9 mouse cellular contexts compared by ENCODE assay signal in genomic region chr13:49058528-49058927, GRCm38 (mm10).
DNase-seq lines count a peak whose midpoint lies in the region; ATAC-seq and TF ChIP-seq lines count a peak whose summit lies in the region.
"Had no signal": no experiment of that assay in that cellular context is flagged by ENCODE, and none has a peak within 500 bp of the region (broad histone marks: within the 10 kb centered on the region; RNA-seq: fewer than 3 reads in every experiment).

No protein-coding gene starts in this region.

- no peak overlapping the region for H3K4me2 ChIP-seq in intestine, embryonic 16.5 days (ENCODE audit: low read depth, low read length)
- no peak overlapping the region for H3K4me2 ChIP-seq in intestine, embryonic 15.5 days (replicated peaks)
- H3K4me2 ChIP-seq in kidney, postnatal 0 days (ENCODE audit: low read length) = no peak overlapping the region
- H3K4me2 ChIP-seq in stomach, embryonic 16.5 days (ENCODE audit: low read depth, low read length) = no peak overlapping the region
- H3K4me2 ChIP-seq: stomach, embryonic 15.5 days had no signal

- no peaks in the 10 kb centered on the region for H3K36me3 ChIP-seq in intestine, embryonic 16.5 days (ENCODE audit: control insufficient read depth, insufficient read depth, low read length)
- H3K36me3 ChIP-seq in intestine, embryonic 15.5 days = no peaks in the 10 kb centered on the region
- H3K36me3 ChIP-seq in kidney, postnatal 0 days (ENCODE audit: insufficient read depth, low read length) = no peaks in the 10 kb centered on the region
- no peaks in the 10 kb centered on the region for H3K36me3 ChIP-seq in stomach, embryonic 16.5 days (ENCODE audit: control insufficient read depth, insufficient read depth, low read length)
- H3K36me3 ChIP-seq: stomach, embryonic 15.5 days had no signal

- TF ChIP-seq POLR2A in cerebellum, adult 2 months (IDR thresholded peaks at IDR 0.05; ENCODE audit: borderline replicate concordance, insufficient read depth, low read length) = no peak

- no peak overlapping the region for H3K27ac ChIP-seq in intestine, embryonic 16.5 days (ENCODE audit: low read length)
- H3K27ac ChIP-seq in intestine, embryonic 15.5 days = no peak overlapping the region
- no peak overlapping the region for H3K27ac ChIP-seq in cerebellum, adult 2 months (ENCODE audit: insufficient read depth, low read length)
- H3K27ac ChIP-seq in kidney, postnatal 0 days = no peak overlapping the region
- no peak overlapping the region for H3K27ac ChIP-seq in stomach, embryonic 16.5 days (ENCODE audit: low read length)
- H3K27ac ChIP-seq: stomach, embryonic 15.5 days had no signal

- H3K9ac ChIP-seq in intestine, embryonic 16.5 days (ENCODE audit: low read depth, low read length) = no peak overlapping the region
- no peak overlapping the region for H3K9ac ChIP-seq in intestine, embryonic 15.5 days
- no peak overlapping the region for H3K9ac ChIP-seq in kidney, postnatal 0 days (ENCODE audit: low read depth, low read length)
- H3K9ac ChIP-seq in stomach, embryonic 16.5 days (ENCODE audit: low read length) = no peak overlapping the region
- H3K9ac ChIP-seq: stomach, embryonic 15.5 days had no signal

- peak; percentile 42; the same call in 1 of the 2 replicates for ATAC-seq in intestine, embryonic 16.5 days
- ATAC-seq in intestine, embryonic 15.5 days = no peak; the same call in 1 of the 2 replicates
- no peak for ATAC-seq in kidney, postnatal 0 days (replicated peaks; ENCODE audit: low FRiP score, low read depth)
- peak; percentile 50; the same call in 1 of the 2 replicates for ATAC-seq in stomach, embryonic 16.5 days (ENCODE audit: insufficient read depth, low FRiP score)

- H3K4me3 ChIP-seq in intestine, embryonic 16.5 days (ENCODE audit: low read length) = no peak overlapping the region
- H3K4me3 ChIP-seq in intestine, embryonic 15.5 days (replicated peaks) = no peak overlapping the region
- H3K4me3 ChIP-seq in cerebellum, adult 2 months (replicated peaks; ENCODE audit: insufficient read depth, low read depth, low read length) = no peak overlapping the region
- no peak overlapping the region for H3K4me3 ChIP-seq in kidney, postnatal 0 days (replicated peaks; ENCODE audit: low read depth, low read length)
- H3K4me3 ChIP-seq in stomach, embryonic 16.5 days (replicated peaks; ENCODE audit: low read length) = no peak overlapping the region
- H3K4me3 ChIP-seq: stomach, embryonic 15.5 days had no signal

- H3K4me1 ChIP-seq in intestine, embryonic 16.5 days (ENCODE audit: control insufficient read depth, insufficient read depth, low read length) = no peaks in the 10 kb centered on the region
- no peaks in the 10 kb centered on the region for H3K4me1 ChIP-seq in intestine, embryonic 15.5 days (replicated peaks)
- H3K4me1 ChIP-seq in cerebellum, adult 2 months (ENCODE audit: control insufficient read depth, insufficient read depth, low read length) = no peaks in the 10 kb centered on the region
- no peaks in the 10 kb centered on the region for H3K4me1 ChIP-seq in kidney, postnatal 0 days (replicated peaks; ENCODE audit: insufficient read depth, low read length)
- no peaks in the 10 kb centered on the region for H3K4me1 ChIP-seq in stomach, embryonic 16.5 days (ENCODE audit: control insufficient read depth, insufficient read depth, low read length)
- H3K4me1 ChIP-seq: stomach, embryonic 15.5 days had no signal

- H3K27me3 ChIP-seq in intestine, embryonic 16.5 days (replicated peaks; ENCODE audit: control insufficient read depth, insufficient read depth, low read length) = no peaks in the 10 kb centered on the region
- H3K27me3 ChIP-seq in intestine, embryonic 15.5 days (replicated peaks) = no peaks in the 10 kb centered on the region
- no peaks in the 10 kb centered on the region for H3K27me3 ChIP-seq in cerebellum, adult 2 months (ENCODE audit: control insufficient read depth, insufficient read depth, low read length)
- H3K27me3 ChIP-seq in kidney, postnatal 0 days (ENCODE audit: insufficient read depth, low read length) = no peaks in the 10 kb centered on the region
- no peaks in the 10 kb centered on the region for H3K27me3 ChIP-seq in stomach, embryonic 16.5 days (ENCODE audit: control insufficient read depth, insufficient read depth, low read length)
- H3K27me3 ChIP-seq: stomach, embryonic 15.5 days had no signal

- WGBS in intestine, embryonic 16.5 days = 85% methylated on average over 4 of the region's 4 CpGs
- 85% methylated on average over 4 of the region's 4 CpGs for WGBS in intestine, embryonic 15.5 days
- WGBS in cerebellum, adult 2 months = 82% methylated on average over 4 of the region's 4 CpGs
- 89% methylated on average over 4 of the region's 4 CpGs for WGBS in kidney, postnatal 0 days
- 77% methylated on average over 4 of the region's 4 CpGs for WGBS in stomach, embryonic 16.5 days

- TF ChIP-seq CTCF in cerebellum, adult 2 months (IDR thresholded peaks at IDR 0.05; ENCODE audit: borderline replicate concordance, insufficient read depth, low read depth, low read length) = peak; percentile 90
- TF ChIP-seq CTCF in kidney, postnatal 0 days (IDR thresholded peaks at IDR 0.05; ENCODE audit: low read depth) = peak; percentile 90

- peak; percentile 72 for DNase-seq in MN1 (ENCODE audit: low spot score)
- DNase-seq in cerebellum, adult 2 months = peak; percentile 52 to 54
- peak; percentile 58 for DNase-seq in kidney, postnatal 0 days (ENCODE audit: low spot score)
- DNase-seq in layer of hippocampus, adult 11-12 months (ENCODE audit: low spot score) = no peak
- DNase-seq in right cerebral cortex, adult 2 months (ENCODE audit: low spot score in 2 of 2) = no peak

- no peaks in the 10 kb centered on the region for H3K9me3 ChIP-seq in intestine, embryonic 16.5 days (ENCODE audit: control insufficient read depth, low read length)
- H3K9me3 ChIP-seq in intestine, embryonic 15.5 days = no peaks in the 10 kb centered on the region
- H3K9me3 ChIP-seq in kidney, postnatal 0 days (replicated peaks; ENCODE audit: low read length) = no peaks in the 10 kb centered on the region
- no peaks in the 10 kb centered on the region for H3K9me3 ChIP-seq in stomach, embryonic 16.5 days (replicated peaks; ENCODE audit: control insufficient read depth, low read length)
- H3K9me3 ChIP-seq: stomach, embryonic 15.5 days had no signal

Comparison
In these comparisons a context has a peak if more than half of its experiments do, and no peak if none do; other contexts are left out.
1. ATAC-seq: peak in intestine, embryonic 16.5 days (single experiment) and stomach, embryonic 16.5 days (single experiment); none in intestine, embryonic 15.5 days (single experiment) and kidney, postnatal 0 days (single experiment).
2. DNase-seq: peak in MN1 (single experiment), cerebellum, adult 2 months (2 of 2) and kidney, postnatal 0 days (single experiment); none in layer of hippocampus, adult 11-12 months (single experiment) and right cerebral cortex, adult 2 months (0 of 2).